Mouse (Mus musculus): ENCODE data around the gene Armc9.

DNA sequence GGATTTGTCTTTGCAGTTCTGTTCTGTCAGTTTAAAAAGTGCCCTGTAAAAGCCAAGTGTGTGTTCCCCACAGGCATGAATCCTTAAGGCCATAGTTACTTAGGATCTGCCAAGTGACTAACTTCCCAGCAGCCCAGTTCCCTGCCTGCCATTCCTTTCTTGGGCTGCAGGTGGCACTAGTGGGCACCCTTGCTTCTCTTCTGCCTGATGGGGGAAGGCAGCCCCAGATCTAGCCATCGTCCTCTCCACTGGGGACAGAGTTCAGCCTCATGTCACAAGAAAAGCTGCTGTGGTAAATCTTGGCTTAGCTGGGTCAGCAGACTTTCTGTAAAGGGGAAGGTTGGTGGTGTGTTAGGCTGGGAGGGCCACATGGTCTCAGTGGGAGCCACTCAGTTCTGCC is 59.6 kb downstream of the Armc9 start:
- TF ChIP-seq TAL1 (IDR thresholded peaks at IDR 0.05; ENCODE audit: low read length) = no peak
- no peak for TF ChIP-seq GATA1 (IDR thresholded peaks at IDR 0.05; ENCODE audit: low read length)
